Mouse (Mus musculus): Measurements from ENCODE around the gene Serhl. TPM values are rescaled to one million over a fixed set of nuclear protein-coding genes. Genes with fewer than 3 reads are reported as not detected.
"Not testable (repeated sequence)": the region's sequence is repeated elsewhere in the genome, so short reads cannot be mapped to it uniquely, and the experiment has no call there.

Serhl gene
- 58.9 and 68.8 TPM in 2 replicates for polyA plus RNA-seq (2016; fragmentation: Nextera tagmentation; extraction: Ambion mirVana)

GRCm38 (mm10) chr15:83089429-83089605, at the start of gene Serhl:
TSS of gene Serhl (plus strand) at chr15:83089506.
- H3K4me1 ChIP-seq (replicated peaks) = peaks cover 21% of the 10 kb centered on the region
- peak within 1 kb of the TSS; percentile 2; the same call in 1 of the 2 replicates for H3K4me3 ChIP-seq
- 24% methylated on average over 7 of the region's 7 CpGs for WGBS
- H3K9me3 ChIP-seq (replicated peaks) = no peaks in the 10 kb centered on the region
- H3K4me2 ChIP-seq = peak within 1 kb of the TSS; percentile 36
- ATAC-seq (ENCODE audit: insufficient number of reproducible peaks, low FRiP score) = no peak
- peaks cover 19% of the 10 kb centered on the region for H3K27me3 ChIP-seq (replicated peaks)
- no peak within 1 kb of the TSS for H3K9ac ChIP-seq
- no peaks in the 10 kb centered on the region for H3K36me3 ChIP-seq
- H3K27ac ChIP-seq (ENCODE audit: poor library complexity, severe bottlenecking) = no peak within 1 kb of the TSS

- ATAC-seq (ENCODE audit: insufficient number of reproducible peaks, low FRiP score) = no peak
- Histone ChIP-seq H3K9me3 (replicated peaks) (no peaks in the 10 kb centered on the region), H3K4me1 (replicated peaks) (peaks cover 43% of the 10 kb centered on the region), H3K4me2 (no peak overlapping the region), H3K36me3 (no peaks in the 10 kb centered on the region), H3K27me3 (replicated peaks) (peaks cover 10% of the 10 kb centered on the region), H3K9ac (peak overlapping the region; percentile 16; the same call in 1 of the 2 replicates), H3K27ac (ENCODE audit: poor library complexity, severe bottlenecking) (no peak overlapping the region), H3K4me3 (no peak overlapping the region)
- 48% methylated on average over 2 of the region's 2 CpGs for WGBS
These were observed 49.1 kb upstream of the Serhl start for GRCm38 (mm10) chr15:83040156-83040555.

GRCm38 (mm10) chr15:83042655-83043361, 46.5 kb upstream of the Serhl start:
- Histone ChIP-seq H3K27me3 (replicated peaks) (peaks cover 3% of the 10 kb centered on the region; the same call in 1 of the 2 replicates), H3K4me3 (no peak overlapping the region), H3K27ac (ENCODE audit: poor library complexity, severe bottlenecking) (no peak overlapping the region), H3K4me2 (peak overlapping the region; percentile 45), H3K36me3 (no peaks in the 10 kb centered on the region), H3K4me1 (replicated peaks) (peaks cover 34% of the 10 kb centered on the region), H3K9ac (no peak overlapping the region), H3K9me3 (replicated peaks) (peaks cover 10% of the 10 kb centered on the region)
- 13% methylated on average over 6 of the region's 6 CpGs for WGBS
- ATAC-seq (ENCODE audit: insufficient number of reproducible peaks, low FRiP score) = 0 out of 2 replicates have a peak, but pooled peaks have one; percentile 17

- H3K4me2 ChIP-seq = no peak overlapping the region
- H3K4me1 ChIP-seq (replicated peaks) = peaks cover 29% of the 10 kb centered on the region
- peaks cover 3% of the 10 kb centered on the region; the same call in 1 of the 2 replicates for H3K27me3 ChIP-seq (replicated peaks)
- WGBS = 72% methylated on average over 22 of the region's 22 CpGs
- H3K27ac ChIP-seq (ENCODE audit: poor library complexity, severe bottlenecking) = no peak overlapping the region
- no peaks in the 10 kb centered on the region for H3K36me3 ChIP-seq
- ATAC-seq (ENCODE audit: insufficient number of reproducible peaks, low FRiP score) = no peak
- H3K9me3 ChIP-seq (replicated peaks) = peaks cover 10% of the 10 kb centered on the region
- no peak overlapping the region for H3K9ac ChIP-seq
- no peak overlapping the region for H3K4me3 ChIP-seq
These were observed 46.0 kb upstream of the Serhl start for GRCm38 (mm10) chr15:83043362-83043708.

- H3K9ac ChIP-seq; H3K36me3 ChIP-seq; H3K27me3 ChIP-seq (replicated peaks); H3K4me2 ChIP-seq; H3K4me3 ChIP-seq; H3K27ac ChIP-seq (ENCODE audit: poor library complexity, severe bottlenecking); ATAC-seq (ENCODE audit: insufficient number of reproducible peaks, low FRiP score); H3K9me3 ChIP-seq (replicated peaks): not testable (repeated sequence)
- H3K4me1 ChIP-seq (replicated peaks) = peaks cover 22% of the 10 kb centered on the region
- 84% methylated on average over 5 of the region's 5 CpGs for WGBS
These were observed 43.7 kb upstream of the Serhl start for GRCm38 (mm10) chr15:83045565-83045964.

GRCm38 (mm10) chr15:83046308-83046707, 43.0 kb upstream of the Serhl start:
- Histone ChIP-seq H3K4me3 (no peak overlapping the region), H3K9me3 (replicated peaks) (peaks cover 10% of the 10 kb centered on the region), H3K4me2 (no peak overlapping the region), H3K27me3 (replicated peaks) (peaks cover under 1% of the 10 kb centered on the region; the same call in 1 of the 2 replicates), H3K27ac (ENCODE audit: poor library complexity, severe bottlenecking) (no peak overlapping the region), H3K36me3 (no peaks in the 10 kb centered on the region), H3K4me1 (replicated peaks) (peaks cover 22% of the 10 kb centered on the region), H3K9ac (no peak overlapping the region)
- ATAC-seq (ENCODE audit: insufficient number of reproducible peaks, low FRiP score) = no peak
- WGBS = 94% methylated on average over 3 of the region's 3 CpGs

GRCm38 (mm10) chr15:83046730-83047129, 42.6 kb upstream of the Serhl start:
- Histone ChIP-seq H3K9ac (no peak overlapping the region), H3K4me1 (replicated peaks) (peaks cover 22% of the 10 kb centered on the region), H3K36me3 (no peaks in the 10 kb centered on the region), H3K9me3 (replicated peaks) (peaks cover 10% of the 10 kb centered on the region), H3K27ac (ENCODE audit: poor library complexity, severe bottlenecking) (no peak overlapping the region), H3K4me2 (no peak overlapping the region), H3K27me3 (replicated peaks) (no peaks in the 10 kb centered on the region; the same call in 1 of the 2 replicates), H3K4me3 (no peak overlapping the region)
- no peak for ATAC-seq (ENCODE audit: insufficient number of reproducible peaks, low FRiP score)
- 75% methylated on average over 7 of the region's 7 CpGs for WGBS

- Histone ChIP-seq H3K9me3 (replicated peaks) (no peaks in the 10 kb centered on the region), H3K36me3 (no peaks in the 10 kb centered on the region), H3K4me1 (replicated peaks) (peaks cover 38% of the 10 kb centered on the region), H3K27me3 (replicated peaks) (0 out of 2 replicates have a peak, but pooled peaks cover 3% of the 10 kb centered on the region), H3K27ac (ENCODE audit: poor library complexity, severe bottlenecking) (no peak overlapping the region), H3K9ac (no peak overlapping the region), H3K4me3 (no peak overlapping the region), H3K4me2 (no peak overlapping the region)
- no peak for ATAC-seq (ENCODE audit: insufficient number of reproducible peaks, low FRiP score)
- 62% methylated on average over 6 of the region's 6 CpGs for WGBS
These were observed 36.8 kb upstream of the Serhl start for GRCm38 (mm10) chr15:83052341-83053104.

- no peak for ATAC-seq (ENCODE audit: insufficient number of reproducible peaks, low FRiP score)
- Histone ChIP-seq H3K27me3 (replicated peaks) (0 out of 2 replicates have a peak, but pooled peaks cover 3% of the 10 kb centered on the region), H3K4me2 (no peak overlapping the region), H3K4me3 (no peak overlapping the region), H3K4me1 (replicated peaks) (peaks cover 44% of the 10 kb centered on the region), H3K9me3 (replicated peaks) (no peaks in the 10 kb centered on the region), H3K27ac (ENCODE audit: poor library complexity, severe bottlenecking) (no peak overlapping the region), H3K9ac (no peak overlapping the region), H3K36me3 (no peaks in the 10 kb centered on the region)
- 56% methylated on average over 11 of the region's 11 CpGs for WGBS
These were observed 36.0 kb upstream of the Serhl start for GRCm38 (mm10) chr15:83053261-83053660.

- Histone ChIP-seq H3K4me3 (peak overlapping the region; percentile 10; the same call in 1 of the 2 replicates), H3K27ac (ENCODE audit: poor library complexity, severe bottlenecking) (peak overlapping the region; percentile 92), H3K9me3 (replicated peaks) (no peaks in the 10 kb centered on the region), H3K4me1 (replicated peaks) (peaks cover 53% of the 10 kb centered on the region), H3K27me3 (replicated peaks) (0 out of 2 replicates have a peak, but pooled peaks cover 3% of the 10 kb centered on the region), H3K36me3 (no peaks in the 10 kb centered on the region), H3K9ac (no peak overlapping the region), H3K4me2 (peak overlapping the region; percentile 75)
- no peak for ATAC-seq (ENCODE audit: insufficient number of reproducible peaks, low FRiP score)
- WGBS = 41% methylated on average over 5 of the region's 5 CpGs
These were observed 33.7 kb upstream of the Serhl start for GRCm38 (mm10) chr15:83055569-83055968.

- Histone ChIP-seq H3K27me3 (replicated peaks) (0 out of 2 replicates have a peak, but pooled peaks cover 3% of the 10 kb centered on the region), H3K4me2 (peak overlapping the region; percentile 75), H3K9me3 (replicated peaks) (no peaks in the 10 kb centered on the region), H3K9ac (peak overlapping the region; percentile 68), H3K27ac (ENCODE audit: poor library complexity, severe bottlenecking) (peak overlapping the region; percentile 92), H3K4me3 (peak overlapping the region; percentile 42), H3K36me3 (no peaks in the 10 kb centered on the region), H3K4me1 (replicated peaks) (peaks cover 53% of the 10 kb centered on the region)
- peak; percentile 77 for ATAC-seq (ENCODE audit: insufficient number of reproducible peaks, low FRiP score)
- under 1% methylated on average over 29 of the region's 29 CpGs for WGBS
These were observed 32.8 kb upstream of the Serhl start for GRCm38 (mm10) chr15:83056378-83057083.
